Mouse (Mus musculus): ENCODE results near the gene Cdc25b. TPM values are rescaled to one million over a fixed set of nuclear protein-coding genes. Genes with fewer than 3 reads are reported as not detected.
A peak's percentile ranks its signal among the peaks of the same experiment; 100 is the strongest.
"Not testable (repeated sequence)": the region's sequence is repeated elsewhere in the genome, so short reads cannot be mapped to it uniquely, and the experiment has no call there.

Gene Cdc25b
- total RNA-seq, 2 experiments from 2014 or later = 0.78 to 0.95 TPM

- no peak for DNase-seq (ENCODE audit: low spot score)
These were observed 38.4 kb downstream of the Cdc25b start for GRCm38 (mm10) chr2:131225178-131225577.

DNA sequence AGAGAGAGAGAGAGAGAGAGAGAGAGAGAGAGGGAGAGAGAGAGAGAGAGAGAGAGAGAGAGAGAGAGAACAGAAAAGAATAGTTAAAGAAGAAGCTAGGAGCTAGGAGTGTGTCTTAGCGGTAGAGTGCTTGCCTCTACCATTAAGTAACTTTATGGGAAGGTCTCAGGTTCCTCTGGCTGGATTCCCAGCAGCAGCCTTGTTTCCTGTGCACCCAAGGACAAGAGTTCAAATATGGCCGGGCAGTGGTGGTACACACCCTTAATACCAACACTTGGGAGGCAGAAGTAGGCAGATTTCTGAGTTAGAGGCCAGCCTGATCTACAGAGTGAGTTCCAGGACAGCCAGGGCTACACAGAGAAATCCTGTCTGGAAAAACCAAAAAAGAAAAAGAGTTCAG lies 39.9 kb downstream of the Cdc25b start:
- DNase-seq (ENCODE audit: low spot score) = not testable (repeated sequence)

GRCm38 (mm10) chr2:131227243-131227642 lies 40.5 kb downstream of the Cdc25b start:
- no peak for DNase-seq (ENCODE audit: low spot score)

- no peak for DNase-seq (ENCODE audit: low spot score)
These were observed 45.8 kb downstream of the Cdc25b start for GRCm38 (mm10) chr2:131232558-131232957.

DNA sequence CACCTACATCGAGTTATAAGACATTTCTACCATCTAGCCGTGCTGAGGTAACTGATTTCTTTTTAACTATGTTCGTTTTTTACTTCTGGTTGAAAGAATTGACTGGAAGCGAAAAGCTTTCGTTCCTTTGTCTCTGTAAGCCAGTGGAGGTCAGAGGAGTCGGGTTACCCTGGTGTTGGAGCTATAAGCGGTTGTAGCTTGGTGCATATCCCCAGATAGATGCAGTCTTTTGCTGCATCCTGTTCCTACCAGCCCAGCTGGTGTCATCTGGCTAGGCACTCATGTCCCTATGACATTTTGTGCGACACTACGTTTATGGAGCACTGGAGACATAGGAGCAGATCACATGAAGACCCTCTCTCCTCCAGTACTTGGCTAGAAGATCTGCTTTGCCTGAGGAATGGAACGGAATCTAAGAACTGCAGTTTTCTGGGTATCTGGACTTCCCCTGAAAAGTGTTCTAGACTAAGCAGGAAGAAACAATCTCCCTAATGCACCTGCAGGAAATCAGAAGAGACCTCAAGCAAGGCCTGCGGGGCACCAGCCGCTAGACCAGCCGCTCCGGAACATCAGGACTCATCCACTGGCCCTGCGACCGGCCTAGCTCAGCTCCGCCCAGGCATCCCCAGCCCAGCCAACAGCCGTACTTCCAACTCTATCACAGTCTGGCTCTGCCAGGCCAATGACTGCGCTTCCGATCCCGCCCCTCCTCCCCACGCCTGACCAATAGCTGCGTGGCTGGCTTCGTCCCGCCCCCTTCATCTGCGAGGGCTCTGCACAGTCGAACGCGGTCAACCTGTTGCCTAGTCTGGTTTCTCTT lies 46.8 kb downstream of the Cdc25b start, which contains the start of gene Mavs:
Mavs (plus strand) TSS at position 757 of the 820 bp plus-strand sequence.
- DNase-seq (ENCODE audit: low spot score) = peak; percentile 96

GRCm38 (mm10) chr2:131234127-131234650 lies 47.4 kb downstream of the Cdc25b start:
- no peak for DNase-seq (ENCODE audit: low spot score)

DNA sequence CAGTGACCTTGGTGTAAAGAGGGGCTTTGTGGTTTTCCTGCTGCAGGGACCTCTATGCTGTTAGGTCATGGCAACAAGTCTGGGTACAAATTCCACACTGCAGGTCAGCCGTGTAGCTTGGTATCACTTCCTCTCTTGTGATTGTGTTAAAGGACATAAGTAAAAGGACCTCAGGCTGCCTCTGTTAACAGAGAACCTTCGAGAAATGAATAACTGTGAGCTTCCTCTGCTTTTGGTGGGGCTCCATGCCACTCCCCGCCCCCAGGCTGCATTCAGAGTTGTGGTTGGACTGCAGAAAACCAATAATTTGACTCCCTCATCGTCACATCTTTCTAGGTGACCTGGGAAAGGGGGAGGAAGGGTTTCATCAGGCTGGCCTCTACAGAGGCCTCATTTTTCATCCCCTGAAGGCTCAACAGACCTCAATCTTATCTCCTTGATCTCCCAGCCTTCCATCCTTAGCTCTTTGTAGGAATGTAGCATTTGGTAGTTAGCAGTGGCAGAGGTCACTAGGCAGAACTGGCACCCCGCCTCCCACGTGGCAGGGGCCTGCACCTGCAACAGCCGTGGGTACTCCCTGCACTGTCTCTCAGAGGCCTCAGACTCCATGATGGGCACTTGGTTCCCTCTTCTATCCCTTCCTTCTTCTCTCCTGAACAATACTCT lies 48.4 kb downstream of the Cdc25b start:
- no peak for DNase-seq (ENCODE audit: low spot score)

- no peak for DNase-seq (ENCODE audit: low spot score)
These were observed 55.4 kb downstream of the Cdc25b start for GRCm38 (mm10) chr2:131242180-131242579.

DNA sequence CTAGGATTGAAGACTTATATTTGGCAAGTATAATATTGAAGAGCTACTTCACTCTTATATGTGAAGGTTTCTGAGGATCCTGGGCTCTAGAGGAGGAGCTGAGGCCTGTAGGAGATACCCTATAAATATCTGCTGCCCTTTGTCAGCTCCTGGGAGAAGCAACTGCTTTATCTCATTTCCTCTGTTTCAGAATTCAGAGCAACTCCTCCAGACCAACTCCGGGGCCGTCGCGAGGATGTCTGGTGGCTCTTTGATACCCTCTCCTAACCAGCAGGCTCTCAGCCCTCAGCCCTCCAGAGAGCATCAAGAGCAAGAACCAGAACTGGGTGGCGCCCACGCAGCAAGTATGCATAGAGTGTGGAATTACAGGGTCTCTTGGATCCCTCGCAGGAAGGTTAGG lies 56.2 kb downstream of the Cdc25b start:
- no peak for DNase-seq (ENCODE audit: low spot score)

Other genes with a start within 250 kb of the Cdc25b start
- 1 to 10 TPM; 1.8 to 1.9 TPM for gene Gfra4, start 143.9 kb upstream of the Cdc25b start, total RNA-seq (2021)
- 1 to 10 TPM; 1.3 to 1.9 TPM for gene Adam33, start 123.1 kb upstream of the Cdc25b start, total RNA-seq (2021)
- gene Siglec1, start 100.2 kb upstream of the Cdc25b start, total RNA-seq (2021) = under 1 TPM; 0.59 to 0.71 TPM
- 10 to 100 TPM in 1 of 2 experiments, 1 to 10 TPM in 1; 8.9 to 14.9 TPM for gene Hspa12b, start 59.7 kb upstream of the Cdc25b start, total RNA-seq (2021)
- gene Gm11037, start 53.5 kb upstream of the Cdc25b start, total RNA-seq (2021) = not detected
- gene 1700037H04Rik, start 26.9 kb upstream of the Cdc25b start, total RNA-seq (2021) = 1 to 10 TPM; 4.2 to 4.3 TPM
- gene Cenpb, start 6.9 kb upstream of the Cdc25b start, total RNA-seq (2021) = 10 to 100 TPM; 67.4 to 72.2 TPM
- gene Spef1, start 333 bp downstream of the Cdc25b start, total RNA-seq (2021) = 1 to 10 TPM in 1 of 2 experiments, under 1 TPM in 1; 0.84 to 1.4 TPM
- 10 to 100 TPM; 15.8 to 20.2 TPM for gene Ap5s1, start 20.1 kb downstream of the Cdc25b start, total RNA-seq (2021)
- gene Mavs, start 47.1 kb downstream of the Cdc25b start, total RNA-seq (2021) = 10 to 100 TPM; 41.4 to 43.7 TPM
- gene Pank2, start 75.5 kb downstream of the Cdc25b start, total RNA-seq (2021) = 10 to 100 TPM; 18.5 to 24.6 TPM
- gene Rnf24, start 165.9 kb downstream of the Cdc25b start, total RNA-seq (2021) = 1 to 10 TPM; 1.6 to 1.9 TPM